Mouse (Mus musculus) lung, postnatal 0 days (tissue): Measurements from ENCODE around the gene Set. TPM values are rescaled to one million over a fixed set of nuclear protein-coding genes. Genes with fewer than 3 reads are reported as not detected.

Experiments used
- ATAC-seq: fragments of 200-750 bp; cut with Nextera tagmentation; 2 replicates; pipeline ENCODE4 v1.8.0; 2017; ENCODE audit warnings: moderate library complexity
- DNase-seq: peaks from one replicate; pipeline ENCODE4 v3.0.0-alpha.2; 2016; ENCODE audit warnings: low spot score
- H3K27ac ChIP-seq: fragments of 300-500 bp; sonication (generic); 2 replicates; pipeline ENCODE4 v1.5.1; 2014; ENCODE audit warnings: antibody characterized with exemption, mild to moderate bottlenecking, low read length, mixed read lengths
- H3K27me3 ChIP-seq: fragments of 300-500 bp; sonication (generic); replicated peaks from 2 replicates; pipeline ENCODE4 v1.6.1; 2014; ENCODE audit warnings: low read length, mixed read lengths; ENCODE audit not compliant: insufficient read depth
- H3K36me3 ChIP-seq: fragments of 300-500 bp; sonication (generic); 2 replicates; pipeline ENCODE4 v1.6.1; 2014; ENCODE audit warnings: low read length, mixed read lengths; ENCODE audit not compliant: insufficient read depth
- H3K4me1 ChIP-seq: fragments of 300-500 bp; sonication (generic); 2 replicates; pipeline ENCODE4 v1.6.1; 2014; ENCODE audit warnings: antibody characterized with exemption, low read depth, low read length, mixed read lengths; ENCODE audit not compliant: insufficient read depth
- H3K4me2 ChIP-seq: fragments of 300-500 bp; sonication (generic); replicated peaks from 2 replicates; pipeline ENCODE4 v1.6.1; 2014; ENCODE audit warnings: low read depth, mild to moderate bottlenecking, low read length, moderate library complexity, mixed read lengths
- H3K4me3 ChIP-seq: fragments of 300-500 bp; sonication (generic); 2 replicates; pipeline ENCODE4 v1.5.1; 2014; ENCODE audit warnings: low read depth, low read length
- H3K9ac ChIP-seq: fragments of 300-500 bp; sonication (generic); replicated peaks from 2 replicates; pipeline ENCODE4 v1.6.1; 2014; ENCODE audit warnings: low read depth, mild to moderate bottlenecking
- H3K9me3 ChIP-seq: fragments of 300-500 bp; sonication (generic); 2 replicates; pipeline ENCODE4 v1.6.1; 2016; ENCODE audit warnings: low read length, mixed read lengths
- CTCF ChIP-seq: IDR thresholded peaks from 2 replicates; pipeline ENCODE4 v1.5.1; 2016; ENCODE audit warnings: antibody characterized with exemption, mild to moderate bottlenecking
- EP300 ChIP-seq: IDR thresholded peaks from 2 replicates; pipeline ENCODE4 v1.6.1; 2016; ENCODE audit warnings: antibody characterized with exemption, mild to moderate bottlenecking, control low read depth
- WGBS: fragments of 180-500 bp; shearing (Covaris S2); extraction: QIAGEN DNeasy Blood & Tissue Kit; methylation state at CpG from one replicate; pipeline ENCODE4 v1.1.7; 2014; 5-methylcytosine and 5-hydroxymethylcytosine counted together
- polyA plus RNA-seq: library from polyadenylated mRNA; unstranded; fragments of >200 nt; fragmentation: Nextera tagmentation; extraction: Ambion mirVana; gene quantifications from 2 replicates; pipeline ENCODE4 v1.2.1, GENCODE M21; 2015

Gene Set
- polyA plus RNA-seq, 1 experiment from 2014 or later = 167 TPM

- TF ChIP-seq EP300 (no peak), CTCF (no peak)
- Histone ChIP-seq H3K4me3 (no peak overlapping the region), H3K4me2 (no peak overlapping the region), H3K27ac (no peak overlapping the region), H3K9me3 (no peaks in the 10 kb centered on the region), H3K9ac (no peak overlapping the region), H3K4me1 (no peaks in the 10 kb centered on the region; the same call in 1 of the 2 replicates), H3K36me3 (no peaks in the 10 kb centered on the region), H3K27me3 (no peaks in the 10 kb centered on the region)
- DNase-seq = no peak
- WGBS = 83% methylated on average over 15 of the region's 15 CpGs
- no peak for ATAC-seq
These were observed 23.1 kb downstream of the Set start for GRCm38 (mm10) chr2:30080181-30080800.

- Histone ChIP-seq H3K4me1 (no peaks in the 10 kb centered on the region), H3K36me3 (no peaks in the 10 kb centered on the region), H3K4me3 (no peak overlapping the region), H3K9me3 (no peaks in the 10 kb centered on the region), H3K27me3 (no peaks in the 10 kb centered on the region), H3K9ac (no peak overlapping the region), H3K4me2 (no peak overlapping the region), H3K27ac (no peak overlapping the region)
- TF ChIP-seq EP300 (no peak), CTCF (no peak)
- ATAC-seq = no peak
- DNase-seq = no peak
- 58% methylated on average over 5 of the region's 5 CpGs for WGBS
These were observed 26.9 kb downstream of the Set start for GRCm38 (mm10) chr2:30084113-30084512.

GRCm38 (mm10) chr2:30084632-30085031, 27.5 kb downstream of the Set start:
- H3K27me3 ChIP-seq = no peaks in the 10 kb centered on the region
- 39% methylated on average over 12 of the region's 12 CpGs for WGBS
- no peak overlapping the region for H3K9ac ChIP-seq
- H3K4me3 ChIP-seq = no peak overlapping the region
- TF ChIP-seq EP300 = no peak
- TF ChIP-seq CTCF = no peak
- H3K9me3 ChIP-seq = no peaks in the 10 kb centered on the region
- no peaks in the 10 kb centered on the region for H3K4me1 ChIP-seq
- H3K4me2 ChIP-seq = 0 out of 2 replicates have a peak overlapping the region, but pooled peaks have one; percentile 17
- no peak overlapping the region for H3K27ac ChIP-seq
- DNase-seq (no peak), ATAC-seq (peak; percentile 67)
- H3K36me3 ChIP-seq = no peaks in the 10 kb centered on the region

- no peaks in the 10 kb centered on the region for H3K4me1 ChIP-seq
- no peak overlapping the region for H3K9ac ChIP-seq
- H3K4me2 ChIP-seq = no peak overlapping the region
- DNase-seq = no peak
- WGBS = 86% methylated on average over 4 of the region's 4 CpGs
- no peak for ATAC-seq
- no peak overlapping the region for H3K27ac ChIP-seq
- TF ChIP-seq EP300 (no peak), CTCF (no peak)
- no peak overlapping the region for H3K4me3 ChIP-seq
- no peaks in the 10 kb centered on the region; the same call in 1 of the 2 replicates for H3K36me3 ChIP-seq
- no peaks in the 10 kb centered on the region for H3K9me3 ChIP-seq
- H3K27me3 ChIP-seq = no peaks in the 10 kb centered on the region
These were observed 30.1 kb downstream of the Set start for GRCm38 (mm10) chr2:30087310-30087709.

GRCm38 (mm10) chr2:30091521-30091920, 34.3 kb downstream of the Set start:
- no peak for DNase-seq
- Histone ChIP-seq H3K36me3 (no peaks in the 10 kb centered on the region; the same call in 1 of the 2 replicates), H3K4me3 (no peak overlapping the region), H3K4me2 (no peak overlapping the region), H3K9ac (no peak overlapping the region), H3K4me1 (0 out of 2 replicates have a peak, but pooled peaks cover 5% of the 10 kb centered on the region), H3K27ac (no peak overlapping the region), H3K27me3 (no peaks in the 10 kb centered on the region), H3K9me3 (no peaks in the 10 kb centered on the region)
- no peak for ATAC-seq
- WGBS = 97% methylated on average over 12 of the region's 12 CpGs
- TF ChIP-seq CTCF = no peak
- no peak for TF ChIP-seq EP300

- no peak overlapping the region for H3K9ac ChIP-seq
- TF ChIP-seq CTCF (no peak), EP300 (no peak)
- H3K4me3 ChIP-seq = no peak overlapping the region
- ATAC-seq = no peak
- peak overlapping the region; percentile 59; the same call in 1 of the 2 replicates for H3K4me2 ChIP-seq
- H3K9me3 ChIP-seq = no peaks in the 10 kb centered on the region
- H3K36me3 ChIP-seq = no peaks in the 10 kb centered on the region; the same call in 1 of the 2 replicates
- DNase-seq = no peak
- WGBS = 44% methylated on average over 6 of the region's 6 CpGs
- H3K27ac ChIP-seq = 0 out of 2 replicates have a peak overlapping the region, but pooled peaks have one; percentile 20
- 0 out of 2 replicates have a peak, but pooled peaks cover 5% of the 10 kb centered on the region for H3K4me1 ChIP-seq
- no peaks in the 10 kb centered on the region for H3K27me3 ChIP-seq
These were observed 35.2 kb downstream of the Set start for GRCm38 (mm10) chr2:30092280-30092918.
